Mouse (Mus musculus): ENCODE measurements around the gene 0610037L13Rik. TPM values are rescaled to one million over a fixed set of nuclear protein-coding genes. Genes with fewer than 3 reads are reported as not detected.

The 0610037L13Rik gene
- 10 to 100 TPM; 67.2 to 70.7 TPM for total RNA-seq (2021)

DNA sequence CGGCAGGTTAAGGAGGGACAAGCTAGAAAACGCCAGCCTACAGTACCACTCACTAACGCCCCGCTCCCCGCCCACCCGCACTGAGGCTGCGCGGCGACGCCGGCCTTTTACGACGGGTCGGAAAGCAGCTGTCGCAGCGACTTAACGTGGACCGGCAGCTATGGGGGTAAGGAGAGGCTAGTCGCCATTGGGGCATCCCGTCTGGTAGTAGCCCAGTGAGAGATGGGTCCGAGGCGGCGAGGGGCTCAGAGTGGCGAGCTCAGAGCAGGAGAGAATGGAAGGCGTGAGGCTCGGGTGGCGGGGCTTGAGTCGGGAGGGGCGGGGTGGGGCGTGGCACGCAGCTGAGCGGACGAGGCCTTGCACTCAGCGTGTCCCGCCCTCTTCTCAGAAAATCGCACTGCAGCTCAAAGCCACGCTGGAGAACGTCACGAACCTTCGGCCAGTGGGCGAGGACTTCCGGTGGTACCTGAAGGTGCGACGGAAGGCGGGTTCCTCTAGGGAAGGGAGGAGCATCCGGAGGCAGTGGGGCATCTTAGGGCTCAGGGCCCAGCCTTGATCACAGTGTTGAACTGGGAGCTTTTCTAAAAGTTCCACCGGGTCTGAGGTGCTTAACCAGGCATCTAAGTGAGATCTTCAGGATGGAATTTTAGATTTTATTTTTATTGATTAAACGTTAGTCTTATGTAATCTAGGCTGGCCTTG is at the start of gene 0610037L13Rik:
Gene 0610037L13Rik (plus strand): TSS at position 83 of the 702 bp plus-strand sequence.
- DNase-seq: peak; percentile 94 to 96
- intact Hi-C loops (cut with DNase I): loop anchor here (5.0 kb wide), 1 partner anchor 182 kb away; no protein-coding TSS in a partner anchor

GRCm38 (mm10) chr4:107843687-107844086 is 45.9 kb upstream of the 0610037L13Rik start:
- intact Hi-C loops (cut with DNase I): no loop called here
- DNase-seq: no peak

- DNase-seq: peak; percentile 70 to 89
- intact Hi-C loops (cut with DNase I): loop anchor here (1.0 kb wide), 1 partner anchor 107 kb away; no protein-coding TSS in a partner anchor
Measured at GRCm38 (mm10) chr4:107844971-107845370, 44.6 kb upstream of the 0610037L13Rik start.

- intact Hi-C loops (cut with DNase I): no loop called here
- DNase-seq: no peak
Measured at GRCm38 (mm10) chr4:107846795-107847194, 42.8 kb upstream of the 0610037L13Rik start.

DNA sequence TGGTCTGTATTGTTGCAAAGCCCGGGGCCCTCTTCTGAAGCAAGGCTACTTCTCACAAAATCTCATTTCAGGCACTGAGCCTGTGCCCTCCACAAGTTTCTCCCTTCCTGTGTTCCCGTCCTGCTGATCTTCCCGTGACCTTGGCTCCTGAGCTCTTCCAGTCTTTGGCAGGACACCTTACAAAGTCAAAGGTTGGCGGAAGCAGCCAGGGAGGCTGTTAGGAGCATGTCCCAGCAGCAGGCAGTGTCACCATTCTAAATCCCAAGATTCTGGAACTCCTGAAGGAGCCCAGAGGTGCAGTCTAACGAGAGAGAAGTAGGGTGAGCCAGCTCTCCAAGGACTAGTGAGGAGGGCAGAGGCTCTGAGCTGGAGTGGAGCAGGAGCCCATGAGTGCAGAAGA is 41.1 kb upstream of the 0610037L13Rik start:
- peak; percentile 26 to 31 for DNase-seq
- intact Hi-C loops (cut with DNase I): no loop called here

DNA sequence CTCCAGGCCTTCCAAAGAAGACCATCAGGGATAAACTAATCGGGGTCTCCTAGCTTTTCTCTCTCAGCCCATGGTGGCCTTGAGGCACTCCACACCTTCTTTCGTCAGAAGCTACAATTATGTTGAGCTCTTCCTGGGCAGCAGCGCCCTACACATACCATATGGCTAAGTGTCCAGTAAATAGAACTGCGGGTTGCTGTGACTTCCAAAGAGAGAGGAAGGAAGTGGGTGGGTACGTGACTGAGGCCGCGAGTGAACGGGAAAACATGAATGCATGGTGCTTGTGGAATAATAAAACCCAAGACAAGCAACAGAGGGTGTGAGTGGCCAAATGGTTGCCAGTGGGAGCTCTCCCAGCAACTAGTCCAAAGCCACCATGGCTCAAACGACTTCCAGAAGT is 40.0 kb upstream of the 0610037L13Rik start:
- no peak for DNase-seq
- intact Hi-C loops (cut with DNase I): no loop called here

- no peak for DNase-seq
- intact Hi-C loops (cut with DNase I): no loop called here
Measured at GRCm38 (mm10) chr4:107850091-107850490, 39.5 kb upstream of the 0610037L13Rik start.

- intact Hi-C loops (cut with DNase I): no loop called here
Measured at GRCm38 (mm10) chr4:107853333-107853732, 36.3 kb upstream of the 0610037L13Rik start.

GRCm38 (mm10) chr4:107853836-107854235 is 35.8 kb upstream of the 0610037L13Rik start:
- intact Hi-C loops (cut with DNase I): no loop called here
- DNase-seq: no peak

More at GRCm38 (mm10) chr4:107853333-107853732, 36.3 kb upstream of the 0610037L13Rik start:
- DNase-seq: no peak

- DNase-seq: no peak
- intact Hi-C loops (cut with DNase I): no loop called here
Measured at GRCm38 (mm10) chr4:107856958-107857686, 32.5 kb upstream of the 0610037L13Rik start.

DNA sequence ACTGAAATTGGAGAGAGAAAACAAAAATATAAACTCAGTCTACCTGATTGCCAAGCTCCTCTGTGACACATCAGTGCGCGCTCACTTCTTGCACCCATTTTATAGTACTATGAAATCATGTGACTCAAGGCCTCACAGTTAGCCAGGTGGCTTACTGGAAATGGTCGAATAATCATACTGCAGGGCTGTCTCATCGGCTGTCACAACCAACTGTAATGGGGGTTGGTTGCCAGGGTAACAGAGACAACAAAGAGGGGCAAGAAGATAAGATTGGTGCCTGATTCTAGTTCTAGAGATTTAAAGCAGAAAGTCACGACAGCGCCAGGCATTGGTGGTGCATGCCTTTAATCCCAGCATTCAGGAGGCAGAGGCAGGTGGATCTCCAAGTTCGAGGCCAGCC is 30.6 kb upstream of the 0610037L13Rik start:
- intact Hi-C loops (cut with DNase I): no loop called here
- DNase-seq: no peak

DNA sequence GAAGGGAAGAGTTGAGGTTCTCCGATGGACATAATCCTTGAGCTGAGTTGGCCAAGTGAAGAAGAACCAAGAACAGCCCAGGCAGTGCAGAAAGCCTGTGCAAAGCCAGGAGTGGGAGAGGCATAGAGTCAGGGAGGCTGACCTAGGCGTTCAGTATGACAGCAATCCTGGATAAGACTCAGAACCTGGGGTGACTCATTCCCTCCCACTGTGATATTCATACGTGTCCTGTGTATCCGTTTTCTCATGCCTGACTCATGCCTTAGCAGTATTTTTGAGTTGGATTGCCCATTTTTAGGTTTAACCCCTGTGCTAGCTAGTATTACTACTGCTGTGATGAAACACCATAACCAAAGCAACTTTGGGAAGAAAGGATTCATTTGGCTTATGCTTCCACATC is 24.7 kb upstream of the 0610037L13Rik start:
- no peak for DNase-seq
- intact Hi-C loops (cut with DNase I): no loop called here

GRCm38 (mm10) chr4:107879254-107880050 is 10.2 kb upstream of the 0610037L13Rik start, which contains the start of gene Magoh:
TSS of gene Magoh (plus strand) at chr4:107879755.
- intact Hi-C loops (cut with DNase I): no loop called here

DNA sequence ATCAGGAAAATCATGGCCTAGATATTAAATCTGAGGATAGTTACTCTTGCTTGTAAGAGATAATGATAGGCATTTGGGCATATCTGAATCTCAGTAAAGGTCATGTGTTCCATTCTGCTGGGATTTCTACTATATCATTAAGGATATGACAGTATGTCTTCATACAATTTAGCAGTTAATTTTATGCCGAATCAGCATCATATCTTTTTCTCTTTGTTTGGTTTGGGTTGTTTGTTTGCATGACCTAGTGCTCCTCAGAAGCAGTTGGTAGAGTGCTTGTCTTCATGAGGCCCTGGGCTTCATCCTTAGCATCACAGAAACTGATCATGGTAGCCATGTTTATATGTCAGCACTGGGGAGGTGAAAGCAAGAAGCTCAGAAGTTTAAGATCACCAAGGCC is 8.0 kb upstream of the 0610037L13Rik start:
- no peak for DNase-seq
- intact Hi-C loops (cut with DNase I): no loop called here

More at GRCm38 (mm10) chr4:107879254-107880050, 10.2 kb upstream of the 0610037L13Rik start, which contains the start of gene Magoh:
- peak; percentile 97 to 98 for DNase-seq

DNA sequence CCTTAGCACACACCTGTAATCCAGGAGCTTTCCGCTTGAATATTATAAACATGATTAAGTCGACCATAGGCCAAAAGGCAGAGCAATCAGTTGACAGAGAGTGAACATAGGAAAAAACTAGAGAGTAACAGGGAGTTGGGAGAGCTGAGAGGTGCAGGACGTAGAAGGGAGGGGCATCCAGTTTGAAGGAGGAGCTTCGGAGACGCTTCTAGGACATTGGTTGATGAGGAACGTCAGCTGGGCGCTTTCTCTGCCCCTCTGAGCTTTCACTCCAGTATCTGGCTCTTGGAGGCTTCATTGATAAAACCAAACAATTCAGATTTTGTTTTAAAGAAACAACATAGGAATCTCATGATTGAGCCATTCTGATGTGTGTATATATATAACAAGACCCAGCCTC is 3.2 kb upstream of the 0610037L13Rik start:
- no peak for DNase-seq
- intact Hi-C loops (cut with DNase I): no loop called here

- intact Hi-C loops (cut with DNase I): no loop called here
- no peak for DNase-seq
Measured at GRCm38 (mm10) chr4:107889385-107889730, 255 bp upstream of the 0610037L13Rik start.

DNA sequence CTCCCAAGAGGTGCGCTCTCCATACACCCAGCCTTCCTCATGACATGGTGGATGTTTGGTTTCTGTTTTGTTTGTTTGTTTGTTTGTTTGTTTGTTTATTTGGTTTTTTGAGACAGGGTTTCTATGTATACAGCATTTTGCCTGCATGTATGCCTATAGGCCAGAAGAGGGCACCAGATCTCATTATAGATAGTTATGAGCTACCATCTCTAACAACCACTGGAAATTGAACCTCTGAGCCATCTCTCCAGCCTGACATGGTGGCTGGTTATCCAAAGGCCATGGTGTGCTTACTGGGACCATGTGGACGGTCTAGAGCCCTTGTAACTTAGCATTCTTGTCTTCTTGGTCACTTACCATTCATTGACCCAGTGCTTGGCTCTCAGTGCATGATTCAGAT is 3.0 kb downstream of the 0610037L13Rik start:
- DNase-seq: peak in 1 of 2 experiments; percentile 14
- intact Hi-C loops (cut with DNase I): loop anchor here (5.0 kb wide), 1 partner anchor 180 kb away; no protein-coding TSS in a partner anchor

- intact Hi-C loops (cut with DNase I): no loop called here
- DNase-seq: no peak
Measured at GRCm38 (mm10) chr4:107899211-107899927, 9.8 kb downstream of the 0610037L13Rik start.

- intact Hi-C loops (cut with DNase I): no loop called here
- no peak for DNase-seq
Measured at GRCm38 (mm10) chr4:107900206-107900605, 10.6 kb downstream of the 0610037L13Rik start.

- DNase-seq: no peak
- intact Hi-C loops (cut with DNase I): no loop called here
Measured at GRCm38 (mm10) chr4:107904252-107904651, 14.6 kb downstream of the 0610037L13Rik start.
